Mouse (Mus musculus): Measurements from ENCODE around the gene Srxn1. TPM values are rescaled to one million over a fixed set of nuclear protein-coding genes. Genes with fewer than 3 reads are reported as not detected.

Gene Srxn1
- total RNA-seq, 2 experiments from 2014 or later: 67.2 to 75.2 TPM

DNA sequence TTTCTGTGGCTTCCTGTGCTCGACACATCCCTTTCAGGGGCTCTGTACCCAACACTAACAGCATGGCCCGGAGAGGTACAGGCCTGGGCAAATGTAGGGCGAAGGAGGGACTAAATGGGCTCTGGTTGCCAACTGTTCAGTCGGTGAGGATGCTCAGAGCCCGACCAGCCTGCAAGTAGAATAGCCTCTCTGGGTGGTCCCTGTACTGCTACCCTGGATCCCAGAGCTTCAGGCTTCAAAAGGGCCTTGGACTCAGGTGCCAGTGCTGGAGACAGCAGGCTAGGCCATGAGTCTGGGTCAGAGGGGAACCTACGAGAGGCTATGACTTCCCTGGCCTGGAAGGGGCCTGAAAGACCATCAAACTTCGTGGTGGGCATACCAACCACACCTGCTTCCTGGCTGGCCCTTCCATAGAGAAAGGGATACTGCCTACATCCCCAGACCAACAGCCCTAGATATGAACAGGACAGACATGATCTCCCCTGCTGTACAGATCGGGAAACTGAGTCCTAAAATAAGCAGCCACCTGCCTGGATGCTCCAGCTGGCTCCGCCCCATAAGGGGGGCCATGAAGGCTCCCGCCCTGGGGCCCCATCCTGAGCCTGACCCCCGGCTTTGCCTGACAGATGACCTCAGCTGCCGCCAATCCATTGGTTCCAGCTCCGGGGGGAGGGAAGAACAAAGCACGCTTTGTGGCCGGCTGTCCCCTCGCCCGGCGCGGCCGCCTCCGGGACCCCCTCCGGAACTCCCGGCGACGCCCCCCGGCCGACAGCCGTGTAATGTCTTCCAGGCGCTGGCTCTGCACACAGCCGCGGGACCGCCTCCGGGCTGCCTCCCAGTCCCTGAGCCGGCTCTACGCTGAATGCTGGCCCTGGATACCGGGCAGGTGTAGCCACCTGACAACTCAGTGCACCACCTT lies 9.0 kb downstream of the Srxn1 start:
- no peak for DNase-seq (ENCODE audit: extremely low spot score in 1 of 2, low spot score in 1 of 2)

DNA sequence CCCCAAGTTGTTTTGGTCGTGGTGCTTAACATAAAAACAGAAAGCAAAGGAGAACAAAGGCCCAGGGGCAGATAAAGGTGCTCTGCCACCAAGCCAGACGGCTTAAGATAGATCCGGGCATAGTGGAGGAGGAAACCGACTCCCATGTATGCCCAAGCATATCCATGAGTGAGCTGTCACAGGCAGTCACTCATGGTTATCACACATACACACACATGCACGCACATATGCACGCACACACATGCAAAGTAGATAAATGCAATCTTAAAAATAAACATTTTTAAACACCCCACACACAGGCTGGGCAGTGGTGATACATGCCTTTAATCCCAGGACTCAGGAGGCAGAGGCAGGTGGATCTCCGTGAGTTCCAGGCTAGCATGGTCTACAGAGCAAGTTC lies 12.4 kb downstream of the Srxn1 start:
- no peak for DNase-seq (ENCODE audit: extremely low spot score in 1 of 2, low spot score in 1 of 2)

DNA sequence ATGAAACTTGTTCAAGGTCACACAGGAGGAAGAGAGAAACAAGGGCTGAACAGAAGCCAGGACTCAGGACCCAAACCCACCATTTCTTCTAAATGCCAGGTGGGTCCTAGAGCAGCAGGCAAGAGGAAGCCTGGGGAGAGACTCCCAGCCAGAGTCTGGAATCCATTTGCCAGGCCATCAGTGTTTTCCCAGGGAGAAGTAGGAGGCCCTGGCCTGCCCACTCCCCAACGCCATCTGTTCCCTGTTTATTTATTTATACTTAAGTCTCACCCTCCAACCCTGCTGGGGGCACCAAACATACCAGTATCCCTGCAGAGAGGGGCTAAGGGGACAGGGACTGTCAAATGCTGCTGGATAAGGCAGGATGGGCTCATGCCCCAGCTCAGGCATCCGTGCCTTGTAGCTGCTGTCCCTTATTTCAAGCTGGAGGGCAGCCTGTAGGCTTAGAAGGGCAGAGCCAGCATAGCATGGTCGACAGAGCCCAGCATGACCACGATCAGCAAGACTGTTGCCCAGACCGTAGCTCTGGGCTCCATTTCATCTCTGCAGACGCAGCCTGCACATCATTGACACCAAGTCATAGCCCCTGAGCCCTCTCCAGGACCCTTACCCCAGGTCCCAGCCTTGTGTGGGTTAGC lies 14.0 kb downstream of the Srxn1 start:
- no peak for DNase-seq (ENCODE audit: extremely low spot score in 1 of 2, low spot score in 1 of 2)

DNA sequence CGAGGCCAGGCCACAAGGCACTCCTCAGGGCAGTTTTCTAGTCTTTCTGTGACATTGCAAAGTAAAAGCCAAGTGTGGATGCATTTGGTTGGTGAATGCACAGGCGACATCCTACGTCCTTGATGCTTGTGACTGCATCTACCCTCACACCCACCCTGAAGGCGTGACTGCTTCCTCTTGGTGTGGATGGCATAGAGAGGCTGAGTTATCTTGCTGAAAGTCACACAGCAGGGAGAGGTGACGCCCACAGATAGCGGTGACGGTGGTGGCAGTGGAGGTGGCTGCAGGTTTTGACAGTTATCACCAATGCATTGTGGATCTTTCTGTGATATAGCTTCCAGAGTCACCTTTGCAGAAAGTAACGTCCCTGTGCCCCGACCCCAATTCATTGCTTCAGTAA lies 17.6 kb downstream of the Srxn1 start:
- DNase-seq (ENCODE audit: extremely low spot score in 1 of 2, low spot score in 1 of 2): no peak

DNA sequence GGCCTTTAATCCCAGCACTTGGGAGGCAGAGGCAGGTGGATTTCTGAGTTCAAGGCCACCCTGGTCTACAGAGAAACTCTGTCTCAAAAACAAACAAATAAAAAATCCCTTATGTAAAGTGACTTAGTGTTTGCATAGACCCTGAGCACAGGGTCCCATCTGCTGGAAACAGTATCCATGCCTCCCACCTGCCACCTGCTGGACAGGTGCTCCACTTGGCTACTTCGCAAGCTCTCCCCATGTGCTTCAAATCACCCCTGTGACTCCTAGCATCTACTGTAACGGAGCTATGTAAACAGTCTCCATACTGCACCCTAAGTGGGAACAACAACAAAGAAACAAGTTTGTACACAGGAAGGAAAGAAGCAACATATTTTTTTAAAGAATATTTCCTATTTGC lies 23.3 kb downstream of the Srxn1 start:
- DNase-seq (ENCODE audit: extremely low spot score in 1 of 2, low spot score in 1 of 2): no peak

DNA sequence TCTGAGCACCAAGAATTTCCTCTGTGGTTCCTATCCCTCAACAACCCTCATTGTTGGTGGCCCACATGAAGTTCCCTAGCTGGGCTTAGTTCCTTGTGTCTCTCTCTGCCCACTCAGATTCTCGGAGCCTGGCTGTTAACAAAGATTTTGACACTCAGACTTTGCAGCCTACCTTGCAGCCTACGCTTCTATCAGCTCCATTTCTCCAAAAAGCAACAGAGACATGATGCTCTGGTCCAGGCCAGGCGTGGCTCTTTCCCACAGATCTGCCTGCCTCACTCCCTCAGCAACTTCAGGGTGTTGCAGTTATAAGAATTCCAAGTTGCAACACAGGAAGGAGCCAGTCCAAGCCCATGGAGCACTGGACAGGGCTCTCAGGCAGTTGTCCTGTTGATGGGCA lies 24.5 kb downstream of the Srxn1 start:
- DNase-seq (ENCODE audit: extremely low spot score in 1 of 2, low spot score in 1 of 2): no peak

DNA sequence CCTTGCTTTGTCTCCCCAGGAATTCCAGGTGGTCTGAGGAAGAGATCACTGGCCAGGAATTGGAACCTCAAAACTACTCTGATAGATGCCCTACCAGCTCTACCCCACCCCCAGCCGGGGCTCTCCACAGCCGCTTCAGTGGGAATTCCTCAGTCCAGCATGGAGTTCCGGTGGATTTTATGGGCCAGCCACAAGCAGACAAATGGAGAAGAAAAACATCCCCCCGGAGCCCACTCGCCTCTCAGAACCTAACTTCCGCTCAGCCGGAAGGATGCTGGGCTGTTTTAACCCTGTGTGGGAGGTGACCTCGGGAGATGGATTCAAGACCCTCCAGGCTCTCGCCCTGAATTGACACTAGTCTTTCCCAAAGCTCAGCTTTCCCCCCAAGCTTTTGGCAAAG lies 26.7 kb downstream of the Srxn1 start:
- DNase-seq (ENCODE audit: extremely low spot score in 1 of 2, low spot score in 1 of 2): no peak

DNA sequence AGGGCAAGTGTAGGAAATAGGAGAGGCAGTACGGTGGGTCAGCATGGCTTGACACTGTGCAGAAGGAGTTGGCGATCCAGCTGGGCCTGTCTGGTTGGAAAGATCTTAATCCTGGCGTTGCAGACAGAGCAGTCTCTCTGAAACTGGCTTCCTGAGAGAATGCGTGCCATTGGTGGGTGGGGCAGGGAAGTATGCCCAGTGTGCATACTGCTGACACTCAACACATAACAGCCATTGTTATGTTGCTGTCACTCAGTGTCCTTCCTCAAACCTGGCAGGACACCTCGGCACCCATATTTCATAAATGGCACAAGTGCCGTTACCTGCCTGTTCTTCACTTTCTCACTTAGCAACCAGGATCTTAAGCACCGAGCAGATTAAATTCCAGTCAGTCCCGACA lies 27.4 kb downstream of the Srxn1 start:
- no peak for DNase-seq (ENCODE audit: extremely low spot score in 1 of 2, low spot score in 1 of 2)

DNA sequence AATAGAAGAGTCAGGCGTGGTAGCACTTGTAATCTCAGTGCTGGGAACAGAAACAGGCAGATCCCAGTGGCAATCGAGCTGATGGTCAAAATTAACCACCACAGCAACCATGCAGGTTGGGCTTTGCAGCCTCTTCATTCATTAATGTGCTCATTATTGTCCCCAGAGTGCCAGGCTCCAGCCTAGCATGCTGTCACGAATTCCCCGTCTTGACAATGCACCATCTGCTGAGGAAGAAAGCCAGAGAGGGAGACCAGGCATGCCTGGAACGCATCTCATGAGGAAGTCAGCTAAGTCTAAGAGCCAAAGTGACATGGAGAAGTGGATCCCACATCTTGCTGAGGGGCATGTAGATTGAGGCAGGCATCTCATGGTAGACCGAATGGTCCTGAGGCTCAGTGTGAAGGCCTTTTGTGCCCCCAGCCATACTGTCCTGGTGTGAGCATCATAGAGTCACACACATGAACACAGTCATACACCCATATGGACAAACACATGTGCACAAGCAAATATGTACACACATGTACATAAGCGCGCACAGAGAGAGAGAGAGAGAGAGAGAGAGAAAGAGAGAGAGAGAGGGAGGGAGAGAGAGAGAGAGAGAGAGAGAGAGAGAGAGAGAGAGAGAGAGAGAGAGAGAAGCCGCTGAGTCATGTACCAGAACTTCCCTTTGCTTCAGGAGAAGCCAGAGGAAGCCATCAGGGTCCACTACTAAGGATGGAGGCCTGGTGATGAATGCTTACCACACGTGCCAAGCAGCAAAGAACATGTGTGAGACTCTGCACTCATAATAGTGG lies 34.1 kb downstream of the Srxn1 start:
- DNase-seq (ENCODE audit: extremely low spot score in 1 of 2, low spot score in 1 of 2): no peak

DNA sequence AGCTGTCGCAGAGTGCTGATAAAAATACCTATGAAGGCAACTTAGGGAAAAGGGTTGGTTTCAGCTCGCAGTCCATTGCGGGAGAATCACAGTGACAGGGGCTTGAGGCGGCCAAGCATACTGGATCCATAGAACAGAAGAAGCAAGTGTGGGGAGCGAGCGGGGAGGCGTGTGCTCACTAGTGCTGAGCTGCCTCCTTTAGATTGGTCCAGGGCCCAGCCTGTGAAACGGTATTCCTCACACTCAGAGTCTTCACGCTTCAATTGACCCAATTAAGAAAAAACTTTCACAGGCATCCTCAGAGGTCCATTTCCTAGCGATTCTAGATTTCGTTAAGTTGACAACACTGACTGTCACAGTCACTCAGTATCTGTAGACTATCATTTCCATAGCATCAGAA lies 35.6 kb downstream of the Srxn1 start:
- no peak for DNase-seq (ENCODE audit: extremely low spot score in 1 of 2, low spot score in 1 of 2)

DNA sequence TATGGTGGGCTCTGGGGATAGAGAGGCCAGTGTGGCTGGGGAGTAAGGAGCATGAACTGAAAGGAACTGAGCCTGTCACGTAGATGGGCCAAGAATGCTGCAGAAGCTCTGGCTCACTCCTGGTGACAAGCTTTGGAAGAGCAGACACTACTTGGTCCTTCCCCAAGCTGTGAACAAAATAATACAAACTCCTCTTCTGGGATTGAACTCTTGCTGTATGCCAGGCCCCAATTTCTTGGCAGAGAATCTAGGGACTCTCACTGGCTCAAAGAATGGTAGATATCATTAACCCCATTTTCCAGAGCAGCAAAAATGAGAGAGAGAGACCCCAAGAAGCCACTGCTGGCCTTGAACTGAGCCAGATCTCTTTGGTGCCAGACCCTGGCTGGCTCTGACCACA lies 36.2 kb downstream of the Srxn1 start:
- no peak for DNase-seq (ENCODE audit: extremely low spot score in 1 of 2, low spot score in 1 of 2)

DNA sequence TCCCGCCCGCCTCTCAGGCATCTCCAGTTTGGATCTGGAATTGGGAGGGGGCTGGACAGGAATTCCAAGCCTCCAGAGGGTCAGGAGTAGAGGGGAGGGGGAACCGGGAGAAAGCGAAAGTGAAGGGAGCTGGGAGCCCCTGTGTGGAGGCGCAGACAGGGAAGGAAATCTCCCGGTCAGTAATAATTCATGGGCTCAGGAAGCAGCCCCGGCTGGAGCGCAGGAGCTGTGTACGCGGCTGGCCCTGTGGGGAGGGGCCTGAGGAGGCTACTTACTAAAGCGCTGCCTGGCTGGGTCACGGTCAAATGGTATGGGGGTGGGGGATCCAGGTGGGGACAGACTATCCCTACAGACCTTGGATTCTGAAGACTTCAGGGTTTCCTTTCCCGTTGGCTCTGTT lies 36.7 kb downstream of the Srxn1 start:
- DNase-seq (ENCODE audit: extremely low spot score in 1 of 2, low spot score in 1 of 2): no peak

DNA sequence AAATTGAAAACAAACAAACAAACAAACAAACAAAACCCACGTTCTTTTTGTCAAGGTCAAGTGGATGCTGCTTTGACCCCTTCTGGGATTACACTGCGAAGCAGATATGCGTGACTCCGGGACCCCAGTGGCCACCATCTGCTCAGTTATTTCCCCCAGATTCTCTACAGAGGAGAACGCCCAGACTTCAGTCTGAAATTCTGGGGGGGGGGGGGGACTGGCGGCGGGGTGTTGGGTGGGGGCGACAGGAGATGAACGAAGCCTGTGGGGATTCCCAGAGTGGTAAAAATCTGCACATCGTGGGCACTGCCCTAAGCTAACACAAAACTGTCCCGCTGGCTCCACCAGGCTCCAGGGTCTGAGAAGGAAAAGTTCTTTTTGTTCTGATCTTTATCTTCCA lies 37.3 kb downstream of the Srxn1 start:
- DNase-seq (ENCODE audit: extremely low spot score in 1 of 2, low spot score in 1 of 2): no peak

DNA sequence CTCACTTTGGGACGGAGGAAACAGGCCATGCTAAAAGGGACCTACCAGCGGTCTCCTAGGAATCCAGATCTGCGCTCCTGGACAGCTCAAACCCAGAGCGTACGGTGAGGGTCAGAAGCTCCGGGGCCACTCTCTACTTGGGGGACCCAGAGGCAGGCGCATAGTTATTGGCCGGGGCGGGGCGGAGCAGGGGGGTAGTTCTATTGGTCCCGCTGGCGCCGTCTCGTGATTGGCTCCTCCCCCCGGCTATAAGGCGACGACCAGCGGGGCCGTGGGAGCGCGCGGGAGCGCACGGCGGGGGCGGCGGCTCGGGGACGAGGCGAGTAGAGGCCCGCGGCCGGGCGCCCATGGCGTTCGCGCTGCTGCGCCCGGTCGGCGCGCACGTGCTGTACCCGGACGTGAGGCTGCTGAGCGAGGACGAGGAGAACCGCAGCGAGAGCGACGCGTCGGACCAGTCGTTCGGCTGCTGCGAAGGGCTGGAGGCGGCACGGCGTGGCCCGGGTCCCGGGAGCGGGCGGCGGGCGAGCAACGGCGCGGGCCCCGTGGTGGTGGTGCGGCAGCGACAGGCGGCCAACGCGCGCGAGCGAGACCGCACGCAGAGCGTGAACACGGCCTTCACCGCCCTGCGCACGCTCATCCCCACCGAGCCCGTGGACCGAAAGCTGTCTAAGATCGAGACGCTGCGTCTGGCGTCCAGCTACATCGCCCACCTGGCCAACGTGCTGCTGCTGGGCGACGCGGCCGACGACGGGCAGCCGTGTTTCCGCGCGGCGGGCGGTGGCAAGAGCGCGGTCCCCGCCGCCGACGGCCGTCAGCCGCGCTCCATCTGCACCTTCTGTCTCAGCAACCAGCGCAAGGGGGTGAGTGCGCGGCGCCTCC lies 38.2 kb downstream of the Srxn1 start, which contains the start of gene Tcf15:
Gene Tcf15, plus strand, starts transcription at position 283 of the 879 bp plus-strand sequence.
- DNase-seq (ENCODE audit: extremely low spot score in 1 of 2, low spot score in 1 of 2): peak in 1 of 2 experiments; percentile 19

DNA sequence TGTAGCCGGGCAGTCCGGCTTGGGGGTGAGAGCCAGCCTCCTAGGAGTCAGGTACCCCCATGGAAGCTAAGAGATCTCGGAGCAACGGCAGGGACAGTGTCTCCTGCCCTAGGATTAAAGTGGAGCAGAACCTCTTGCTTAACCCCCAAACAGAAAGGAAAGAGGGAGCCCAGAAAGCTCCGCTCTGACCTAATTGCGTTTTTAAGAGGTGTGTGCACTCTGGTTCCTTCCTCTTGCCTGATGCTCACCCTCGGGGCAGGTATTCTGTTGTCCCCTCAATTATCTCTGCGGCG lies 38.8 kb downstream of the Srxn1 start:
- DNase-seq (ENCODE audit: extremely low spot score in 1 of 2, low spot score in 1 of 2): no peak

DNA sequence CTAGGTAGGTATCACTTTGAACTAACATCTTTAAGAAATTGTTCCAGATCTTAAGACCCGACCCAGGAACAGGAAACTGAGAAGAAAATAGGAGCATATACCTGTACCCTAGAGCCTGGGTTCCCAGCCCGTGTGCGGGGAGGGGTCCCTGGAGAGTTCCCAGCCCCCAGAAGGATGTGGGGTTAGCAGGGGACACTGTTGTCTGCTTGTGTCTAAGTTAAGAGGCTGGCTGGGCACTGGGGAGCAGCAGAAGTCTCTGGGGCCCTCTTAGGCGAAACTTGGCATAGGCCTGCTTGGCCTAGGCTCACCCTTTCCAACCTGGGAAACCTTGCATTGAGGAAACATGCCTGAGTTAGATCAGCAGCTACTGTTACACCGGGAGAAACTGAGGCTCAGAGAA lies 39.2 kb downstream of the Srxn1 start:
- DNase-seq (ENCODE audit: extremely low spot score in 1 of 2, low spot score in 1 of 2): no peak

DNA sequence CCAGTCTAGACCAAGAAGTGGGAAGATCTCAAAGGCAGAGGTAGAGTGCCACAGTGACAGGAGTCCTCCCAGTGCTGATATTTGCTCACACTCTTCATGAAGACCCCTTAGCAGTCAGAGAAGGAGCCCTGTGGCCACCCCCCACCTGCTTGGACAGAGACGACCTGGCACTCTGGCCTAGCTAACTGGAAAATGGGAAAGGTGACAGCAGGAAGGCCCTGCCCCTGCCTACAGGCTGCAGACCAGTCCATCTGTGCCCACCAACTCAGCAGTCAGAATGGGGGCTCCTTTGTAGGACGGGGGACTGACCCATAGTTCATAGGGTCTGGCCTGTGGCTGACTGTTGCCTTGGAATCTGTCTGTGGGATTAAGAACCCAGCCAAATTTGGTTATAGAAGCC lies 40.4 kb downstream of the Srxn1 start:
- DNase-seq (ENCODE audit: extremely low spot score in 1 of 2, low spot score in 1 of 2): no peak

DNA sequence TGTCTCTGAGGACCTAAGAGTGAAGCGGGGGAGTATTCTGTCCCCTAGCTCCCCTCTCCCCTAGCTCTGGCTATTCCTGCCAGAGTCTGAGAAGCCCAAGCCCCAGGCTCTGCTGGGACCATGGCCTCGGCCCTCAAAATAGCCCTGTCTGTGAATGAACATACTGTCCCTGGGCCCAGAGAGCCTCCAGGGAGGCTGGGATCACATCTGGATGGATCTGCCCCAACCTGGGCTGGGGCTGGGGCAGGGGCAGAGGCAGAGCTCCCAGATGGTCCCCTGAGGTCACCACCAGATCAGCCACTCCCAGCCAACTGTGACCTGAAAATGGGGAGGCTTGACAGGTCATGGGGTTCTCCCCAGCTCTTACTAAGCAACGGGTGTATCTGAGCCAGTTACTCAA lies 41.8 kb downstream of the Srxn1 start:
- no peak for DNase-seq (ENCODE audit: extremely low spot score in 1 of 2, low spot score in 1 of 2)

DNA sequence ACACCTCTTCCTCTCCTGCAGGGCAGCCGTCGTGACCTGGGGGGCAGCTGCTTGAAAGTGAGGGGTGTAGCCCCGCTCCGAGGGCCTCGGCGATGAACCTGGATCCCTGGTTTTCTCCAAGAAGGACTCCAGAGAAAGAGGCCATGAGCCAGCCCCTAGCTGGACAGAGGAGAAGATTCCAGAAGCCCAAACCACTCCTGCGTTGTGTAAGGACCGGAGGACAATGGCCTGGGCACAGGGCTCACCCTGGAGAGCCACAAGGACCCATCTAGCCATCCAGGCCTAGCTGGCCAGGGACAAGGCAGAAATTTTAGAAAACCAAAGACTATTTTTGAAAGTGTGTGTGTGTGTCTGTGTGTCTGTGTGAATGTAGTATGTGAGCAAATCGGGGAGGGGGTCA lies 43.4 kb downstream of the Srxn1 start:
- no peak for DNase-seq (ENCODE audit: extremely low spot score in 1 of 2, low spot score in 1 of 2)

DNA sequence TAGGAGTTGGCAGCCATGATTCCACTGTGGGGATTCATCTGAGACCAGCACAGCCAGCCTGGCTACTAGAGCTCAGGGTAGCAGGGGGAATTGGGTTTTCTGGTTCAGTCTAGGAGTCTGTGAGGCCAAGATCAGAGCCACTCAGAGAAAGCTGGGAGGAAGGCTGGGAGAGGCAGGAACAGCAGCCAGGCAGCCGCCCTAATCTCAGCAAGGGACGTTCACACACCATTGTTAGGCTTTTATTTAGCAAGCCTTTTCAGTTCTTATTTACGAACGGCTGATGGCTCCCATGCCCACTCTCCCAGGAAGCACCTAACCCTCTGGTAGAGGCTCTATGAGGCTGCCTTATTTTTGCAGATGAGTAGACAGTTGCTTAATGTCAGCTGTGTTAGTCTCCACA lies 44.6 kb downstream of the Srxn1 start:
- no peak for DNase-seq (ENCODE audit: extremely low spot score in 1 of 2, low spot score in 1 of 2)
